Mouse (Mus musculus) urinary bladder, adult 2 months (tissue): ENCODE measurements around the gene Ifih1. TPM values are rescaled to one million over a fixed set of nuclear protein-coding genes. Genes with fewer than 3 reads are reported as not detected.

Experiments used
- DNase-seq: peaks from one replicate; pipeline ENCODE4 v3.0.0; 2022; ENCODE audit warnings: low spot score
- polyA plus RNA-seq: library from polyadenylated mRNA; depleted of rRNA; stranded (reverse); fragments of >200 nt; gene quantifications from 2 replicates; pipeline ENCODE4 v1.2.3, GENCODE M21; 2012

Ifih1 gene
- polyA plus RNA-seq, 1 experiment: 7.1 TPM

DNA sequence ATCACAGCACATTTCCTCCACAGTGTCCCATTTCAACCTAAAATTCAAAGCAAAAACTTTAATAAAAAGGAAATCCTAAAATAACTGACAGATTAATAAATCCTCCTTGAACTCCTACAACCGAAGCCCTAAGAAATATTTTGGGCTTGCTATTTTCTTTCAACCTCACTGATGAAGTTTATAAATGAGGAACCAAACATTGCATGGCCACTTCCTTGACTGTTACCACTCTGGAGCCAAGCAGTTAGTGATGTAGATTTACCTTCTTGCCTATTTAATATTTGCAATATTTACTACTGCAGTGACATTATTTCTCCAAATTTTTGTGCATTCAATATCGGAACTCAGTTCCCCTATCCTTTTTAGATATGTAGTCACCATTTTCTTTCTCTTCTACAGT, 6.2 kb downstream of the Ifih1 start:
- DNase-seq: no peak

DNA sequence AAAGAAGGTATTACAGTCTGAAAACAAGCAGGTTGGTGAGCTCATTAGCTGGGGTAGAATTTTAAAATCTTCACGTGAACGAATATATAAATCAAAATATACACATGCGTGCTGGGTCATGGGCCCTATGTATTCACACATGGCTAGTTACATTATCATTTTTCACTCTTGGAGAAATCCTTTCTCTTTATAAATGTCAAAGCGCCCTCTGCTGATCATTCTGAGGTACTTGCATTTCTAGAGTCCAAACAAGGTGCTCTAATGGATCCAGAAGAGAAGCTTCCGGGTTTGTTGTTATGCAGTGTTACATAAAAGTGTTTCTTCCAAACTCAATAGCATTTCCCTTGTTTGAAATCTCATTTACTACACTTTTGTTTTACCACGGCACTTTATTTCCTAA, 15.6 kb downstream of the Ifih1 start:
- no peak for DNase-seq

DNA sequence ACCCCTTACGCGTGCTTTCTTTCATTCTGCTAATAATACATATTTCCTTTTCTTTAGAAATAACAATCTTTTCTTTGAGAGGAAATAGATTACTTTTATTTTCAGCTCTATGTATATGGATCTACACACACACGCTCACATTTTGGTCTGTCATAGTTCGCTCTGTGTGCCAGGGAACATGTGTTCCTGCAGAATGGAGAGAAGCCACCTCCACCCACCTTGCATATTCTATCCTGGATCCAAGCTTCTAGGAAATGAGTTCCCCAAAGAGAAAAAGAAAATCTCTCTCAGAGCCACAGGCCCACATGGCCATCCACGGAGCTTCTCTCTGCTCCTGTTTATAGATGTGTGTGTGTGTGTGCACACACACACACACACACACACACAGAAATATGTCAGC, 17.7 kb downstream of the Ifih1 start:
- no peak for DNase-seq

DNA sequence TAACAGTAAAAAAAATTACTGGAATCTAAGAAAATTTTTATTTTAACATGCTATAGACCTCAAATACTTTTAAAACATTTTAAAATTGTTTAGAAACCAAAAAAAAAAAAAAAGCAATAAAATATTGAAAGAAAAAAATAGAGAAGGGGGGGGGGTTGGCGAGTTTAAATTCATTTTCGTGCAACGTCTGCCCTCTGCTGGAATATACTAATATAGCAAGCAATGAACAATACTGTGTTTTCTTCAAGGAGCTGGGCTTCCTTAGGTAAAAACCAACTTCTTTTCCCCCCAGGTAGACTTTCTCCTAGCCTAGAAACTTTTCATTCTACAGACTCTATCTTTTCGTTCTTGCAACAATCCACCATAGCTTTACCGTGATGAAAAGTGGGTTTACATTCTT, 18.3 kb downstream of the Ifih1 start:
- DNase-seq: no peak

DNA sequence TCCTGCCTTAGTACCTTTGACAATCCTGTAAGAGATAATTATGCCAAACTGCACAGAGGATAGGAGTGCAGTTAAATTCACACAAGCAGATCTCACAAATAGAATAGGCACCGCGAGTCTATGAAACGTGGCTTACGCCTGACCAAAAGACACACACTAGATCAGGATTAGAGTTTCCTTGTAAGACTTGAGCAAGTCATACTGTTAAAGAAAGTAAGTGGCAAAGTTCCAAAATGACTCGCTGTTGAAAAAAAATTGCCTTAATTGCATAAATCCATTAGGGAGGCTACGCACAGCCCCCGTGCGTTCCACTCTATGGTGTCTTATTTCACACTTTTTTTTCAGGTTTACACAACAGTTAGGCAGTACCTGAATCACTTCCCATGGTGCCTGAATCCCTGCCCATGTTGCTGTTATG, 23.0 kb downstream of the Ifih1 start:
- DNase-seq: no peak

DNA sequence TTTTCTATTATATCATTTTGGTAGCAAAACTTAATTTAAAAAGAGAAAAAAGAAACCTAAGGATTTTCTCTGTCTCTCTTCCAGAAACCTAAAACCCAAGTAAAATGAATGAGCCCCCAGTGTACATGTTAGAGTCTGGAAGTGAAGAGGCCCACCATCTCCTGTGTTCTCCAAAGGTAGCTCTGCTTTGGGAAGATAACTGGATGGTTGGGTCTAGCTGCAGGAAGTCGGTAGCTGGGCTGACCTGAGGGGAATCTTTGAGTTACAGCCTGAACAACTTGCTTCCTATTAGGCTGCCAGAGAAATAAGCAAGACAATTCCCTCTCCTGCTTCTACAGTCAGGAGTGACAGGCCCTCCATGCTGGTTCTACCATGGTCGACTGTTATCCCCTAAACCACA, 26.4 kb downstream of the Ifih1 start:
- no peak for DNase-seq

DNA sequence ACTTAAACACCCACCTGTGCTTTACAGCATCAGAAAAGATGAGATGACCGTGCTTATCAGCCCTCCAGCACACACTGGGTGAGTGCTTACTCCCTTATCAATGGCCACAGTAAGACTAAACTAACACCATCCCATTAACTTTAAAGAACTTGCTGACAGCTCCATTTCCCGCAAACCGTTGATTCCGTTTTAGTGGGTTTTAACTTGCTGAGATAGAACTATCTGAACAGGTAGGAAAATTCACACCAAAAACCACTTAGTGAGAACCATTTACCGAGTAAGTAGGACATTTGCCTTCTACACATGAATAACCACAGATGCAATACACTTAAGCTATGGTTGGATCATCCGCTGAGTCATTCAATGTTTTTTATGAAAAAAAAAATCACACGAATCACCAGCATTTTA, 27.1 kb downstream of the Ifih1 start:
- DNase-seq: no peak

DNA sequence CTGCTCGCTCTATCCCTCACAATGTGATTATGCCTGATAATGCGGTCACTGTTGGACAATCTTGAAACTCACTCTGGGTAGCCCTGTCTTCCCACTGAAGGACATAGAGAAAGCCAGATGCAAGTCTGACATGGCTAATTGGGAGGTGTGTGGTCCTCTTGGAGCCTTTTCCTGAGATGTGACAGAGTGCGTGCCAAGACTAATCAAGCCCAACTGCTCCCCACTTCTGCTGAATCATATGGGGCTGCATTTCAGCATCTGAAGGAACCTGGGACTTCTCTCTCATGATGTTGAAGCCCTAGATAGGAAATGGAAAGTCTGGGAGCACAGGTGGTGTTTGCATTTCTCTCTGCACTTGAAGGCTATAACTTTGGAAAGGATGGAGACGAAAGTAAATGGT, 32.9 kb downstream of the Ifih1 start:
- DNase-seq: no peak

DNA sequence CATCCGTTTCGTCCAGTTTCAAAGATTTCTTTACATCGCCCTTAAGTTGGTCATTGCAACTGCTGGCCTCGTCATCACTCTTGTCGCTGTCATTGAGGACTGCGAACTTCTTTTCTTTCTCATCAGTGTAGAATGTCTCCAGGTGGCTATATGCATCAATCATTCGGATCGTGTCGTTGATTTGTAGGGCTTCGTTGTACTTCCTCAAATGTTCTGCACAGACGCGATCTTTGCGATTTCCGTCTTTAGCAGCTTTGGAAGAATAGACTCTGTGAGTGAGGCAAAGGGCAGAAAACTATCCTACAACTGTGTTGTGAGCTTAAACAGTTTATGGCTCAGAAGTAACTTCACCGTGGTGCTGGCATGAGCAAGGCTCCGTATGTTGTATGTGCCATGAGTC, 39.9 kb downstream of the Ifih1 start:
- no peak for DNase-seq

DNA sequence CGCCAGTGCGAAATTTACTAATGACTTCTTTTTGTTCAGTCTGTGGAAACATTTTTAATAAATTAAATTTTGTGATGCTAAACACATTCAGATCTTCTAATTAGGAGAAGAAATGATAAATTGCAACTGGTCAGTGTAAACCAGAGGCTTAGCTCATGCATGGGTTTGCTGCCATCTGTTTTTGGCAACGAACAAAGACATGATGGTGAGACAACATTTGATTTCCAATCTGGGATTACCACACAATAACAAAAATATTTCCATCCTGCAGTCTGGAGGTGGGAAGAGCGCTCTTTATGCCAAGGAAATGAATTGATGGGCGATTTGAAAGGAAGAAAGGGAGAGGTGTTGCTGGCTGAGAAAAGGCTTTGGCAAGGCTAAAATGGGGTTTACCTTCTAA, 42.5 kb downstream of the Ifih1 start:
- DNase-seq: no peak

DNA sequence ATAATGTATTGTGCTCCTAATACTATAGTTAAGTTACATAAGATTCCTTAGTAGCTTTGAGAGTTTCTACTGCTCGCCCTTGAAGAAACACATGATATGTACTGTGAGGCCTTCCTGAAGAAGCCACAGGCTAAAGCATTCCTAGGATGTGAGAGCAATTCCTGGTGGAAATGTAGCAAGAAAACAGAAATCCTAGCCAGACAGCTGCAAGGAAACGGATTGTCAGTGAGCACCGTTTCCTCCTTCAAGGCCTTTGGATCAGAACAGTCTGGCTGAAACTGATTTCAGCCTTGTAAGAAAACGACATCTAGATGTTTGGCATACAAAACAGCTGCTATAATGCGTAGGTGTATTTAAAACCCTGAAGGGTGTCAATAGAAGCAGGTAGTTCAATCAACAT, 49.5 kb downstream of the Ifih1 start:
- no peak for DNase-seq

DNA sequence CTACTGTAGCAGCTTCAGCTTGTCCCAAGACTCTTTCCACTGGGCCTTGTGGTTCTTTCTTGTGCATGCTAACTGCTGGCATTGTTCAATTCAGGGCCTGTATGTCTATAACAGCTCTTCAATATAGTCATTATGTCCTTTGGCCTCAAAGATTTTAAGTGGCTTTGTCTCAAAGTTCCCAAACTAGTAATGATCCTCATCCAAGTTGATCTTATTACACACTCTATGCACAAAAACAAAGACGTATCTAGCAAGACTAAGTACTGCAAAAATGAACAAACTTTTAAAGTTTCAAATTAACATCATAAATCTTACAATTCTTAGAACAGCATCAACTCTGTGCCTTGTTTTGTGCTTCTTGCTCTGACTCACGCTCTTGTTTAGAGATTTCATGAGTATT, 51.6 kb downstream of the Ifih1 start:
- no peak for DNase-seq

DNA sequence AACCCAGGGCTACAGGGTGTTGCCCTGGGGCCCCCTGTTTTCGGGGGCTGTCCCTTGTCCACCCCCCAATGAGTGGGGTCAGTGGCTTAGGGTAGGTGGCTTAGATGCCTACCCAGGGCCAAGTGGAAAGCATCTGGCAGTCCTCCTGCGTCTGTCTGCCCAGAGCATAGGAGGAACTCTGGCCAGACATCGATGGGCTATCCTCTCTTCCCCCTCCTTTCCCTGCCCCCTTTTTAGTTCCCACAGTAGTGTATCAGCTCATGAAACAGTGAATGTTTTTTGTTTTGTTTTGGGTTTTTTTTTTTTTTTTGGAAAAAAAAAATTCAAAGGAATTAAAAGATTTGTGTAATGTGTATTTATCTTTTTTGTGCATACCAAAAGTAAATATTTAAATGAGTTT, 54.5 kb downstream of the Ifih1 start:
- no peak for DNase-seq

DNA sequence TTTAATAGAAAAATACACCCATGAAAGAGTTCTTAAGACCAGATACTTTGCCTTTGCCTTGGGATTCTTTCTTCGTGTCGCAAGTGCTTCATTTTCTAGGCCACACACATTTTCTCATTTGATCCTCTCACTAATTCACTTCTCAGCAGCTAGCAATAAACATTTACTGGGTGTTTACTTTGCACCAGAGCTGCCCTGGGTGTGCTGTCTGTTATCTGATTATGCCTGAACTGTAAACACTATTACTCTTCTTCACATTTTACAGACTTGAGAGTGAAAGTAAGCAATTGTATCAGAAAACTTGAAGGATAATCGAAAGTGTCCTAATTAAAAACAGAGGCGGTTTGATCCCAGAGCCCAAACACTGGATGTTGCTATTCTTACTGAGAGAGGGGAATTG, 56.7 kb downstream of the Ifih1 start:
- no peak for DNase-seq

DNA sequence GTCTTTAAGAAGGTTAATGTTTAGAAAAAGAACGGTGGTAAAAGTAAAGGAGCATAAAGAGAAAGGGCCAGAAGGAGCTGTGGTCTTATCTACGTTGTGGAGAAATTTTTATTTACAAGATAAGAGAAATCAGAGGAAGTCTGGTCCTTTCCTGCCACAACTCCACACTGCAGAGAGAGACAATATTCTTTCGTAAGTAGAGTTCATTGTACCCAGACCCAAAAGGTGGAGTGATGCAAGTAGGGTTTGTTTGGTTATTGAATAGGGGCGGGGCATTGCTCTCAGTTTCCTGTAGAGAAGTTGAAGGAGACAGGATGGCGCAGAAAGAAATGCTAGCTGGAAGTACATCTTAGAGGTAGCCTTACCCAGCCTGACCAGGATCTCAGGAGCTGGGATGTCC, 60.3 kb downstream of the Ifih1 start:
- no peak for DNase-seq

DNA sequence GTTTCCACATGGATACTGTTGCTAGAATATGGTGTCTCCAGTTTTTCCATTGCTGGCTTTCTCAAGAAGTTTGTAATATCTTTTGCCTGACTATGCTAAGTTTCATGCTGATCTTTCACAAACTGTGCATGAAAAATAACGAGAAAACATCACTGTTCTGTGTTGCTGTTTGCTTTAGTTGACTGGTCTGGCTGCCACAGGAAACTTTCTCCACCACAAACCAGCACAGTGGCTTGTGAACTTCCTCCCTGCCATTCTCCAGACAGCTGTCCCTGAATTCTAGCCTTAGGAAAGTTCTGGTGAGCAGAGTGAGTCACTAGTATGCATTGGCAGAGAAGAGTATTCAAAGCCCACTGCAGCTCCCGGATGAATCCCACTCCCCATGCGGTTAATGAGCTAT, 71.1 kb downstream of the Ifih1 start:
- no peak for DNase-seq

DNA sequence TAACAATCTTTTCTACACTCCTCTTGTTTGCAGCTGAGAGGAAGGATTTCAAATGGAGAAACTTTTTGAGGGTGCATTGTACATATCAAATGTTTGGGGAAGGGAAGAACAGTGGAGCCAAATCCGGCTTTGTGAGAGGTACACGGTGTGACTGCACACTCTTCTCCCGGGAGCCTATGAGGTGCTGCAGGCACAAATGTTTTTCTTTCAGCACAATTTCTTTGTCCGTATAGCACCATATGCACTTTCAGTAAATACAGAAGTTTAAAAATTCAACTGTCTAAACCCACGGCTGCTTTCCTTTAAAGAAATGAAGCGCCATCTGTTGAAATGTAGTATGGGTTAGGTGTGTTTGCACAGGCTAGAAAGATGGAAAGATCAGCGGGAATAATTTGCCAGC, 71.8 kb downstream of the Ifih1 start:
- DNase-seq: no peak

DNA sequence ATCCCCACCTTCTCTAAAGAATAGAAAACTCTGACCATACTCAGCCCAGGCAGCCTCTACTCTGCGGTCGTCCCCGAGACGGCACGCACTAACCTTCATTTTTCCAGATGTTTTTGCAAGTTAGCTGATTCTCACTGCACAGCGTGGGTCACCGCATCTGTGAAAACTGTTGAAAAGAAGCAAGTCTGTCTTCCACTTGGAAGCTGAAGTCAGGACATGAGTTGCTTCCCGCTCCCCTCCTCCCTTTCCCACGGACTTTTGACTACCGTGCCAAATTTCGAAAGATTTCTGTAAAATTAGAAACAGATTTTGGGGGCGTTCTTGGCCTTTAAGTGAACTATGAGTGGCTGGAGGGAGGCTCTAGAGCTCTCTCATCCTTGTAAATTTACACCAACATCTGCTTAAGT, 72.3 kb downstream of the Ifih1 start, which contains the start of gene Fap:
Gene Fap, minus strand, starts transcription at position 323 of the 407 bp plus-strand sequence.
- DNase-seq: no peak

DNA sequence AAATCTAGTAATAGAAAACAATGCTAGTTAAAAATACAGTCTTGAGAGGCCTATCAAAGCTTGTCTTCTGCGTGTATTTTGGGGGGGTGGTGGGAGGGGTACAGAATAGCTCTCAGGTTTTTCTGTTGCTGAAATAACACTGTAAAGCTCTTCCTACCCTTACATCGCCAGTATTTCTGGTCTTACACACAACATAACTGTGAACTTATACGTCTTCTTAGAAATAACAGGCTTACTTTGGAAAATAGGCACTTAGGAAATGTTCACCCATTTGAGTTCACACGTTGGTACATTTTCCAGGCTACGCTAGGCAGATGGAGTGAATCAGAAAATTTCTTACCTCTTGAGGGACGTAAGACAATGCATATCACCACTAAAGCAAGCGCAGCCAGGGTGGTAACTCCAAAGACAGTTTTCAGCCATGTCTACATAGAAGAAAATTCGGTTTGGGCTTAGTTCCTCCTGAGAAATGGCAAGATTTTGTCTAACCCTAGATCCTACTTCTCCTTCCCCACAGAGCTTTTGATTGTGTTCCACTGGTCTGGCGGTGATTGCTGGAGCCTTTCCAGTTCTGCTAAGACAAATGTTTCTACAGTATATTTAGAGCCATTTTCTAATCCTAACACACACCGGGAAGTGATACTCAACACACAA, 72.8 kb downstream of the Ifih1 start:
- DNase-seq: no peak

DNA sequence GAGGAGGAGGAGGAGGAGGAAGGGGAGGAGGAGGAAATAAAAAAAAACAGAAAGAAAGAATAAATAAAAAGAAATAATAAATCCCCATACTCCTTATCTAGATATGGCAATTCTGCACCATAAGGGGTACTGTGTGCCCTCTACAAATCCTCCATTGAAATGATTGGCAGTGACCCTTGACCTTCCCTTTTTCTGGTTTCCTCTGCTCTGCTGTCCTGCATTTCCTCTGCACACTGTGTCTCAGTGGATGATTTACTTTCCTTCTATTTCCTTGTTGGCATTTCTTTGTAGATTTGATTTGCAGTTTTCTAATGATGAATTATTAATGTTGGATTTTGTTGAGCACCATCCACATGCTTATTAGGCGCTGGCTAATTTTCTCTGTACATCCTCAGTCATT, 81.4 kb downstream of the Ifih1 start:
- no peak for DNase-seq

DNA sequence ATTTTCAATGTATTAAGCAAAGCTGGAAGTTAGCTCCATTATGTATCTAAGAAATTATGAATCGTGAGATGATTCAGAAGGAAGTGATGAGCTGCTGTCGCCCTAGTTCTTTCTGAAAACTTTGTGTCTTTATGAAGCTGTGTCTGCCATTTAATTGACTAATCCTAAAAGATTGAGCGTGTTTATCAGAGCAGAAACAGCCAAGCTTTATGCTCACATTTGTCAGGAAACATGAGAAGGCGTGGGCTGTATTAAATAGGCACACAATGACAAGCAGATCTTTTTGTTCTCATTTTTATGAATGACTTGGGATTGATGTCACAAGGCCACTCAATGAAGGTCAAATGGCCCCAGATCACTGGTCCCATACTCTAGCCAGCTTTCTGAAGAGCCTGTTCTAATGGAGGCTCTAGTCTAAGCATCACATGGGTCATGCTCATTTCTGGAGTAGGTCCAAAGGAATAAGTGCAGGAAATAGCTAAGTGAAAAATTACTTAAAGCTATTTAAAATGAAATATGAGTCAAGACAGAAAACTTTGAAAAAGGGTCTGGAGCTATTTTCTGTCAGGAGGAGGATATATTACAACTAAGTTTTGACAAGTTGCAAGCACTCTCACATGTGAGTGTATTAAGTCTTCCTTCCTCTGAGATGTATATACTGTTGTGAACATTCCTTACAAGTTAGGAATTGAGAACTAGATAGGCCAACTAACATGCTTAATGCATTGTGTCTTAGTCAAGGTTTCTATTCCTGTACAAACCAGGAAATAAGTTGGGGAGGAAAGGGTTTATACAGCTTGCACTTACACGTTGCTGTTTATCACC, 83.2 kb downstream of the Ifih1 start:
- DNase-seq: no peak

DNA sequence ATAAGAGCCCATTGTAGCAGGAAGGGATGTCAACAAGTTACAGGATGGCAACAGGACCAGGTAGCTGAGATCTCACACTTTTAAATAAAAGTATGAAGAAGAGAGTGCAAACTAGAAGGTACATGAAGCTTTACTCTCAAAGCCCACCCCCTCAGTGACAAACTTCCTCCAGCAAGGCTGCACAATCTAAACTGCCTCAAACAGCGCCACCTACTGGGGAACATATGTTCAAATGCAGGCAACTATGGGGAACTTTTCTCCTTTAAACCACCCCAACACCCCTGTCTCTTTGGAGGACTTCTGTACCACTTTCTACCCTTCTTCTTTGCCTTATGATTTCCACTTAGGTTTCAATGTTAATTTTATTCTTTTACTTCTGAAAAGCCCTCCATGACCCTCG, 88.6 kb downstream of the Ifih1 start:
- no peak for DNase-seq

DNA sequence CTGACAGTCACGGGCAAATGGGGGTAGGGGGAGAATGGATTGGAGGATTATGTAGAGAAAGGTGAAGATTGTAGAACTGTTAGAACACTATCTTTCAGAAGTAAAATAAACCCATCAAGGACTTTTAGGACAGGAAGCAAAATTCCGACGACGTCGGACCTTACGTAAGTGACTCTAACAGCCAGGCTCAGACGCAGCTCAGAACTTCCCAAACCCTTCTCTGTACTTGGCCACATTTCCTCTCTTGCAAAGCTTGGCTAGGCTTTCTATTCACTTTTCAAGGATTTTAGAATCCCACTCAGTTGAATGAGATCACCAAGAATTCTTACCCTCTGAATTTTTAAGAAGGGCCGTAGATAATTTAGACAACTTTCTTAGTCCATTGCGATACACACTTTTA, 89.7 kb downstream of the Ifih1 start:
- DNase-seq: no peak

DNA sequence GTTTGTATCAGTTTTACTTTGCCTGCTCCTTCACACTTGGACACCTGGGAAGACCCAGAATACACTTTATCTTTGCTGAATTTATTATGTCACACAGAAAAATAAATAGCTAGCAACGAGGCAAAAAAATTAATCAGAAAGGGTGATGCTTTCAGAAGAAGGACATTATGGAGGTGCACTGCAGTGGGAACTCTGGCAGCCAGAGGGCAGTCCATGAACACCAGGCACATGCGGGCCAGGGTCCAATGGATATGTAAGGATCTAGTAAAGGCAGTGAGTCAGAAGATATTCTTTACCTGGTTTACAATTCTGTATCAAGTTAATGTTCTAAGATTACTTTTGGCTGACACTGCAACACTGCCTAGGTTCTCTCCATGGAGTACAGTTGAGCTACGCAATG, 96.4 kb downstream of the Ifih1 start:
- DNase-seq: no peak
